Mouse (Mus musculus) thymus, adult 2 months (tissue): ENCODE results near the gene Chd9. TPM values are rescaled to one million over a fixed set of nuclear protein-coding genes. Genes with fewer than 3 reads are reported as not detected.

Experiments used
- DNase-seq: peaks from one replicate; pipeline ENCODE4 v3.0.0; 2021
- H3K27ac ChIP-seq: fragments of 200-500 bp; 2 replicates; pipeline ENCODE4 v1.5.1; 2012; ENCODE audit warnings: low read length, control low read depth; ENCODE audit not compliant: control insufficient read depth, insufficient read depth
- H3K27me3 ChIP-seq: fragments of 200-500 bp; 2 replicates; pipeline ENCODE4 v1.6.1; 2012; ENCODE audit warnings: mild to moderate bottlenecking, low read length, moderate library complexity, mixed read lengths; ENCODE audit not compliant: control insufficient read depth, insufficient read depth
- H3K36me3 ChIP-seq: fragments of 200-500 bp; 2 replicates; pipeline ENCODE4 v1.6.1; 2012; ENCODE audit warnings: mild to moderate bottlenecking, low read length, moderate library complexity; ENCODE audit not compliant: control insufficient read depth, insufficient read depth
- H3K4me1 ChIP-seq: fragments of 200-500 bp; replicated peaks from 2 replicates; pipeline ENCODE4 v1.6.1; 2012; ENCODE audit warnings: low read length; ENCODE audit not compliant: control insufficient read depth, insufficient read depth
- H3K4me3 ChIP-seq: fragments of 200-500 bp; 2 replicates; pipeline ENCODE4 v1.5.1; 2012; ENCODE audit warnings: mild to moderate bottlenecking, low read length, control low read depth, moderate library complexity; ENCODE audit not compliant: control insufficient read depth, insufficient read depth
- CTCF ChIP-seq: fragments of 200-500 bp; IDR thresholded peaks from 2 replicates; pipeline ENCODE4 v1.5.1; 2012; ENCODE audit warnings: mild to moderate bottlenecking, control low read depth, low read length, moderate library complexity, borderline replicate concordance; ENCODE audit not compliant: control insufficient read depth, poor library complexity, insufficient read depth; ENCODE audit errors: extremely low read depth
- POLR2A ChIP-seq: fragments of 200-500 bp; IDR thresholded peaks from 2 replicates; pipeline ENCODE4 v1.6.1; 2012; ENCODE audit warnings: mild to moderate bottlenecking, low read length, control low read depth, moderate library complexity; ENCODE audit not compliant: control insufficient read depth, poor library complexity, insufficient read depth; ENCODE audit errors: extremely low read depth
- WGBS: fragments of 180-500 bp; shearing (Covaris S2); methylation state at CpG from one replicate; pipeline ENCODE4 v1.1.7; 2018; 5-methylcytosine and 5-hydroxymethylcytosine counted together
- polyA plus RNA-seq: library from polyadenylated mRNA; depleted of rRNA; stranded (reverse); fragments of >200 nt; gene quantifications from 2 replicates; pipeline ENCODE4 v1.2.3, GENCODE M21; 2012

Gene Chd9
- polyA plus RNA-seq, 1 experiment, result 127 TPM

DNA sequence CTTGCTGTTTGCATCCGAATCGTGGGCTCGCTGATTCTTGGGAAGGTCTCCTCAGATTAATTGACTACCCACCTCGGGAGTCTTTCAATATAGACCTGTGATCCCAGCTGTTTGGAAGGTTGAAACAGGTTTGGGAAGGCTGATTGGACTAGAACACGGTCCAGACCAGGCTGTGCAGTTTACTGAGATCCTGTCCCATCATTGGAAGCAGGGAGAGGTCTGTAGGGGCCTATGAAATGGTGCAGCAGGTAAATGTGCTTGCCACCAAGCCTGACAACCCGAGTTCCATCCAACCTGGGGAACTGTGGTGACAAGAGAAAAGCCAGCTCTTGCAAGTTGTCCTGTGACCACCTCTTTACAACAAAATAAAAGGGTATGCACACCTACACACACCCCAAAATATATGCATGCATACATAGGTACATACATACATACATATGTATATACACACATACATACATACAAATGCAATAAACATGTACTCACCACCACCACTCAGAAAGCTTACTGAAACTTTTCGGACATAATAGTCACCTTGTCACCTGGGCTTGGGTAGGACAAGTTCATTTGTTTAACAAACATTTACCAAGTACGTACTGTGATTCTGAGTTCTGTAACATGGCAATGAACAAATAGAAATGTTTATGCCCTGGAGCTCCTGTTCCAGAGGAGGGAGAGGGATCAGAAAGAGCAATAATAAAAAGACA is 63.9 kb downstream of the Chd9 start:
- no peak overlapping the region for H3K4me3 ChIP-seq
- DNase-seq, result no peak
- H3K27ac ChIP-seq, result no peak overlapping the region
- peaks cover 3% of the 10 kb centered on the region; the same call in 1 of the 2 replicates for H3K4me1 ChIP-seq
- TF ChIP-seq POLR2A, result no peak
- TF ChIP-seq CTCF, result no peak
- no peaks in the 10 kb centered on the region for H3K27me3 ChIP-seq
- WGBS, result 97% methylated on average over 8 of the region's 8 CpGs
- H3K36me3 ChIP-seq, result no peaks in the 10 kb centered on the region

DNA sequence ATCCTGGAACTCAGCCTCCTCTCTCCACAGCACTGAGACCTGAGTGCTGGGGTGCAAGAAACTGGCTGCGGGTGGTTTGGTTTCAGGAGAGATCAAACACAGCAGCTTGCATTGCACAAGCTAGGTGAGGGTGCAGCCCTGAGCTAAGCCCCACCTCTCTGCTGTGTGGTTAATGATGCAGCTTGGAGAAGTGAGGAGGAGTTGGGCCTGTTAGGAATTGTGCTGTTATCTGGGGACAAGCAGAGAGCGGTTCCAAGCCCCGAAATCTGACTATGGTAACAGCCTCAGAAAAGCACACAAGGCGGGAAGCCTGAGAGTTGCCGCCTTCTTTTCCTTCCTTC is 64.4 kb downstream of the Chd9 start:
- no peak for DNase-seq
- H3K4me3 ChIP-seq, result no peak overlapping the region
- H3K4me1 ChIP-seq, result peaks cover 3% of the 10 kb centered on the region; the same call in 1 of the 2 replicates
- TF ChIP-seq POLR2A (no peak), CTCF (no peak)
- H3K36me3 ChIP-seq, result no peaks in the 10 kb centered on the region
- H3K27ac ChIP-seq, result no peak overlapping the region
- H3K27me3 ChIP-seq, result no peaks in the 10 kb centered on the region
- WGBS, result 86% methylated on average over 5 of the region's 5 CpGs

DNA sequence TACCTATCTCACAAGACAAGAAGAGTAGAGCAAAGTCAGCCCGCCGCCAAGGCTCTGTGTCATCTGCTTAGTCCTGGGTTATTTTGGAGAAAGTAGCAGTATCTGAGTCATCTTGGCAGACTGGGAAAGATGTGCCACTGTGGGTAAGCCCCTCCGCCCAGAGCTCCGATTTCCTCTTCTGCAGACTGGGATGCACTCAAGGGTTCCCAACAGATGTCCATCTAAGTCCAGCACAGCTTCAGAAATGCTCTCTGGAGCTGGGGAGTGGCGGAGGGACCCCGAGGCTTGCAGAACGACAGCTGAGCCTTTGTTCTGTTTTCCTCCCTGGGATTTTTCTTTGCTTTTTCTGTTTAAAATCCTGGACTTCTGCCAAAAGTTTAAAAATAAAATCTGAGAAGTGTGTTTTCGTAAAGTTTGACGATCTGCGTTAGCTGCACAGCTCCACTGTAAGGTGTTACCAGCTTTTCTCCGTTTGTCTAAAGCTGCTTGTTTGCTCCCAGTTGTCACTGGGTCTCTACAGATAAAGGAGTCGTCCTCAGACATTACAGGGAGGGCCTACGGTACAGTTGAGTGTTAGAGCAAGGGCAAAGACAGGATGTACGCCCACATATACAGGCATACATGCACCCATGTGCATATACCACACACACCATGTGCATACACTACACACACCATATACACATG is 66.2 kb downstream of the Chd9 start:
- TF ChIP-seq POLR2A (no peak), CTCF (no peak)
- Histone ChIP-seq H3K36me3 (no peaks in the 10 kb centered on the region), H3K27ac (no peak overlapping the region), H3K4me3 (no peak overlapping the region), H3K27me3 (no peaks in the 10 kb centered on the region), H3K4me1 (peaks cover 3% of the 10 kb centered on the region; the same call in 1 of the 2 replicates)
- DNase-seq, result no peak
- WGBS, result 68% methylated on average over 14 of the region's 14 CpGs

DNA sequence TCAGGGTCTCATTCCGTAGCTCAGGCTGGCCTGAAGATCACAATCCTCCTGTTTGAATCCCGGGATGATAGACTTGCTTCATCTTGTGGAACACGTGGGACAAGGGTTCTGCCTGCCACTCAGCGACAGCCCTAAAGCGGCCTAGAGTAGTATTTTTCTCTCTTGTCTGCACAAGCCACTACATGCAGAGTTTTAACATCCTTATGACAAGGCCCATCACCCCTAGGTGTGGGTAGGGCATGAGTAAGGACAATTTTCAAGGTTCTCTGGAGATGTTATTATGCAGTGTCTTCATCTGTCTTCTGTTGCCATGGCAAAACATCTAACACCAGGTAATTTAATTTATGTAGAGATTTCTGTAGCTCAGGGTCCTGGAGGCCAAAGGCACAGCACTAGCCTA is 69.2 kb downstream of the Chd9 start:
- no peak overlapping the region for H3K4me3 ChIP-seq
- WGBS, result 95% methylated on average over 5 of the region's 5 CpGs
- H3K4me1 ChIP-seq, result peaks cover 3% of the 10 kb centered on the region; the same call in 1 of the 2 replicates
- H3K27me3 ChIP-seq, result no peaks in the 10 kb centered on the region
- TF ChIP-seq CTCF (no peak), POLR2A (no peak)
- H3K27ac ChIP-seq, result no peak overlapping the region
- H3K36me3 ChIP-seq, result no peaks in the 10 kb centered on the region
- DNase-seq, result no peak

DNA sequence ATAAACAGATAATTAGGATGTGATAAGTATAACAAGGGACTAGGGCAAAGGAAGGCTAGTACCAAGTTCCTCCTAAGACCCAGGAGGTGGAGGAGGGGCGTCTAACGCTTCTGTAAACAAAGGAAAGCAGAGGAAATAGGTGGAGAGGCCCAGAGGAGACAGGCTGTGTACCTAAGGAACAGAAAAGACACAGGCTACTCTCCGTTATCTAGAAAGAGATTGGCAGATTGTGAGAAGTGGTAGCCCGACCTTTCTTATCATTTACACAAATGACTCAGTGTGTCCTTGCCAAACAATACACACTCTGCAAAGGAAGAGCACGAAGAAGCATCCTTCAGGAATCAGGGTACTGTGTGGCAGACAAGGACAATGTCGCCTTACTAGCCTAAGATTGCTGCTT is 70.4 kb downstream of the Chd9 start:
- no peaks in the 10 kb centered on the region for H3K36me3 ChIP-seq
- DNase-seq, result no peak
- TF ChIP-seq CTCF (no peak), POLR2A (no peak)
- 0 out of 2 replicates have a peak, but pooled peaks cover 3% of the 10 kb centered on the region for H3K4me1 ChIP-seq
- H3K4me3 ChIP-seq, result no peak overlapping the region
- WGBS, result 62% methylated on average over 6 of the region's 6 CpGs
- no peak overlapping the region for H3K27ac ChIP-seq
- no peaks in the 10 kb centered on the region for H3K27me3 ChIP-seq

DNA sequence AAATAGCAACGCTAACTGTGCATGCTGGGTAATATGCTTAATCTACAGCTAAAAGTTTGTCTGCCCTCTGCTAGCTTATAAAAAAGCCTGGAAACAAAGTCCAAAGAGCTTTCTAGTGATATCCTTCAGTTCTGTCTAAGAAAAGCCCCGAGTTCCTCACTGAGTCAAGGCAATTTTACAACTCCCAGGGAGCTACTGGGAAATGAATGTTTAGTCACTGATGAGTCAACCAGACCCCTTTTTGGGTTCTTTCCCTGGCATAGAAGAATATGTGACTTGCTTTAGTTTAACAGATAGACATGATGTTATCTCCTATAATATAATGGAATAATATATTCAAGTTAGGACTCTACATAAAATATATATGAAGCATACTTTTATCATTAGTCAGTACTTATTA is 73.8 kb downstream of the Chd9 start:
- DNase-seq, result no peak
- H3K4me1 ChIP-seq, result no peaks in the 10 kb centered on the region
- H3K27me3 ChIP-seq, result no peaks in the 10 kb centered on the region
- TF ChIP-seq POLR2A (no peak), CTCF (no peak)
- no peak overlapping the region for H3K27ac ChIP-seq
- H3K4me3 ChIP-seq, result no peak overlapping the region
- no peaks in the 10 kb centered on the region for H3K36me3 ChIP-seq
- 86% methylated on average over 2 of the region's 2 CpGs for WGBS

DNA sequence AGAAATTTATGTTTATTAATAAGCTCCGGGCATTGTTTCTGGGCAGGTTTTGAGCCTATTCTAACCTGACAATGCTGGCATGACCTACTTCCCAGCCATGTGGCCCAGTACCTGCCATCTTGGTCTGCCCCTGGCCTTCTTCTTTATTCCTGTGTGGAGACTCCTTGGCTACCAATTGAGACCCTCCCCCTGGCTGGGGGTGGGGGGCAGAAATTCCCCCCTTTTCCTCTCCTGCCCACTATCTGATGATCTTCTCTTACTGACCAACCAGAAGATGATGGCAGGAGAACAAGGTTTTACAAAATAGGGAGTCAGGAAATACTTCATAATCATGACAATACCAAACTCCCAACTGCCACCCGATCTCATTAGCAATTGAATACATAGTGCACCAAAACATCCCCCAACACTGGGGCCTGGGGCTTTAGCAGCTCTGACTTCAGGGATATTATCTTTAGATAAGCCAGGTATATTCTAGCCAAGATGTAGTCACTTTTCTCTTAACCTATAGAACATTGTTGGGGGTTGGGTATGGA is 76.1 kb downstream of the Chd9 start:
- TF ChIP-seq POLR2A (no peak), CTCF (no peak)
- Histone ChIP-seq H3K27me3 (no peaks in the 10 kb centered on the region), H3K4me1 (no peaks in the 10 kb centered on the region), H3K27ac (no peak overlapping the region), H3K36me3 (no peaks in the 10 kb centered on the region), H3K4me3 (no peak overlapping the region)
- DNase-seq, result no peak
- WGBS, result 98% methylated on average over 2 of the region's 2 CpGs
